Mouse (Mus musculus) CH12.LX (cell line): ENCODE measurements at regions not wholly inside any gene's neighbourhood (a gene's known extent, or its start where the extent isn't known, plus 50 kb on each side); places are given as distances from the start of the nearest gene placed in this dataset.

ENCODE experiments used
- DNase-seq: peaks from one replicate; pipeline ENCODE4 v3.0.0-alpha.2; 2013; ENCODE audit errors: extremely low read depth
- H3K27ac ChIP-seq: 2 replicates; pipeline ENCODE4 v1.5.1; 2012; ENCODE audit warnings: low read depth, mild to moderate bottlenecking, control low read depth, moderate library complexity; ENCODE audit not compliant: insufficient read depth
- H3K27me3 ChIP-seq: replicated peaks from 2 replicates; pipeline ENCODE3; 2012; ENCODE audit warnings: inconsistent platforms
- H3K36me3 ChIP-seq, 2 experiments: replicated peaks in 1 of 2; 2 replicates each; pipeline versions ENCODE3 to v1.6.1; 2012; ENCODE audit warnings: inconsistent platforms in 1 of 2, low read length in 1 of 2, mild to moderate bottlenecking in 1 of 2, mixed read lengths in 1 of 2, moderate library complexity in 1 of 2; ENCODE audit not compliant: control insufficient read depth in 1 of 2, insufficient read depth in 1 of 2
- H3K4me1 ChIP-seq, 2 experiments: 2 replicates each; pipeline ENCODE4 v1.6.1; 2012; ENCODE audit warnings: inconsistent platforms in 1 of 2, moderate library complexity in 1 of 2; ENCODE audit not compliant: insufficient read depth in 2 of 2, control insufficient read depth in 1 of 2
- H3K4me2 ChIP-seq: 2 replicates; pipeline ENCODE4 v1.6.1; 2012; ENCODE audit warnings: low read depth, mild to moderate bottlenecking, control low read depth; ENCODE audit not compliant: poor library complexity, insufficient read depth, severe bottlenecking
- H3K4me3 ChIP-seq, 3 experiments: fragments of 150-350 bp in 1 of 3; sonication (generic) in 1 of 3; replicated peaks in 1 of 3; 2 replicates each; pipeline versions ENCODE3 to v1.5.1; 2011 to 2012; ENCODE audit warnings: low read depth in 2 of 3, low read length in 2 of 3, mild to moderate bottlenecking in 2 of 3, moderate library complexity in 2 of 3, control low read depth in 1 of 3, improper control_type of control experiment in 1 of 3, inconsistent platforms in 1 of 3, mixed read lengths in 1 of 3; ENCODE audit not compliant: poor library complexity in 1 of 3
- H3K79me2 ChIP-seq: replicated peaks from 2 replicates; pipeline ENCODE4 v1.6.1; 2012; ENCODE audit warnings: mild to moderate bottlenecking, moderate library complexity; ENCODE audit not compliant: control insufficient read depth, poor library complexity, insufficient read depth, severe bottlenecking; ENCODE audit errors: extremely low read depth
- H3K9ac ChIP-seq: 2 replicates; pipeline ENCODE4 v1.6.1; 2012; ENCODE audit warnings: low read depth, mild to moderate bottlenecking, control low read depth, moderate library complexity; ENCODE audit not compliant: insufficient read depth
- H3K9me3 ChIP-seq: replicated peaks from 2 replicates; pipeline ENCODE3; 2012; ENCODE audit warnings: low read length, inconsistent platforms, mixed read lengths
- CHD1 ChIP-seq: IDR thresholded peaks from 2 replicates; pipeline ENCODE4 v1.6.1; 2012; ENCODE audit warnings: low read depth, low read length, improper control_type of control experiment, inconsistent platforms
- E2F4 ChIP-seq: IDR thresholded peaks from 2 replicates; pipeline ENCODE4 v1.6.1; 2011; ENCODE audit warnings: low read depth, low read length, improper control_type of control experiment; ENCODE audit not compliant: insufficient replicate concordance
- EP300 ChIP-seq: IDR thresholded peaks from 2 replicates; pipeline ENCODE4 v1.6.1; 2011; ENCODE audit warnings: low read length, improper control_type of control experiment
- HCFC1 ChIP-seq: IDR thresholded peaks from 2 replicates; pipeline ENCODE4 v1.6.1; 2012; ENCODE audit warnings: low read depth, mild to moderate bottlenecking, inconsistent platforms, low read length, improper control_type of control experiment
- IRF4 ChIP-seq: IDR thresholded peaks from 2 replicates; pipeline ENCODE4 v1.6.1; 2014; ENCODE audit warnings: low read depth, mild to moderate bottlenecking, inconsistent platforms, low read length, improper control_type of control experiment
- JUN ChIP-seq: IDR thresholded peaks from 2 replicates; pipeline ENCODE4 v1.6.1; 2011; ENCODE audit warnings: low read depth, mild to moderate bottlenecking, low read length, improper control_type of control experiment, moderate library complexity; ENCODE audit not compliant: insufficient read depth
- MAX ChIP-seq: IDR thresholded peaks from 2 replicates; pipeline ENCODE4 v1.6.1; 2011; ENCODE audit warnings: low read length, improper control_type of control experiment
- MEF2A ChIP-seq: IDR thresholded peaks from 2 replicates; pipeline ENCODE4 v1.6.1; 2014; ENCODE audit warnings: low read depth, mild to moderate bottlenecking, inconsistent platforms, low read length, improper control_type of control experiment, borderline replicate concordance
- NRF1 ChIP-seq: IDR thresholded peaks from 2 replicates; pipeline ENCODE4 v1.6.1; 2014; ENCODE audit warnings: low read depth, mild to moderate bottlenecking, inconsistent platforms, low read length, improper control_type of control experiment, moderate library complexity
- POLR2A ChIP-seq: IDR thresholded peaks from 2 replicates; pipeline ENCODE4 v1.6.1; 2011; ENCODE audit warnings: low read depth, mild to moderate bottlenecking, improper control_type of control experiment, low read length
- POLR2AphosphoS2 ChIP-seq: IDR thresholded peaks from 2 replicates; pipeline ENCODE4 v1.6.1; 2011; ENCODE audit warnings: low read depth, low read length, improper control_type of control experiment
- RAD21 ChIP-seq: IDR thresholded peaks from 2 replicates; pipeline ENCODE4 v1.6.1; 2011; ENCODE audit warnings: low read depth, mild to moderate bottlenecking, low read length, improper control_type of control experiment, moderate library complexity
- SIN3A ChIP-seq: IDR thresholded peaks from 2 replicates; pipeline ENCODE4 v1.6.1; 2012; ENCODE audit warnings: low read length, improper control_type of control experiment, inconsistent platforms
- SMC3 ChIP-seq: IDR thresholded peaks from 2 replicates; pipeline ENCODE4 v1.6.1; 2011; ENCODE audit warnings: low read depth, low read length, improper control_type of control experiment
- TBP ChIP-seq: conservative IDR thresholded peaks from 2 replicates; pipeline ENCODE4 v1.6.1; 2011; ENCODE audit warnings: low read depth, low read length, improper control_type of control experiment
- TCF12 ChIP-seq: IDR thresholded peaks from 2 replicates; pipeline ENCODE4 v1.6.1; 2014; ENCODE audit warnings: low read depth, mild to moderate bottlenecking, inconsistent platforms, low read length, improper control_type of control experiment
- USF1 ChIP-seq: IDR thresholded peaks from 2 replicates; pipeline ENCODE4 v1.6.1; 2014; ENCODE audit warnings: low read depth, mild to moderate bottlenecking, inconsistent platforms, low read length, improper control_type of control experiment
- ZC3H11A ChIP-seq: IDR thresholded peaks from 2 replicates; pipeline ENCODE4 v1.6.1; 2012; ENCODE audit warnings: low read depth, mild to moderate bottlenecking, inconsistent platforms, low read length, improper control_type of control experiment
- ZKSCAN1 ChIP-seq: IDR thresholded peaks from 2 replicates; pipeline ENCODE4 v1.6.1; 2012; ENCODE audit warnings: low read depth, inconsistent platforms, low read length, improper control_type of control experiment, borderline replicate concordance
- ZMIZ1 ChIP-seq: IDR thresholded peaks from 2 replicates; pipeline ENCODE4 v1.6.1; 2012; ENCODE audit warnings: low read depth, mild to moderate bottlenecking, inconsistent platforms, low read length, improper control_type of control experiment
- dilution Hi-C: fragments of 300-500 bp; cut with MboI; formaldehyde crosslinking; loops from 2 replicates; pipeline ENCODE4 v1.14.3; 2020; ENCODE audit warnings: low sequenced_read_pairs; ENCODE audit not compliant: extremely low pct_unique_long_range_greater_than_20kb, extremely low pct_ligation_motif_present
- in situ Hi-C: fragments of 300-500 bp; cut with MboI; formaldehyde crosslinking; loops from 3 replicates; pipeline ENCODE4 v1.14.3; 2019; ENCODE audit warnings: low sequenced_read_pairs, low pct_ligation_motif_present, low pct_unique_long_range_greater_than_20kb, mixed read lengths

DNA sequence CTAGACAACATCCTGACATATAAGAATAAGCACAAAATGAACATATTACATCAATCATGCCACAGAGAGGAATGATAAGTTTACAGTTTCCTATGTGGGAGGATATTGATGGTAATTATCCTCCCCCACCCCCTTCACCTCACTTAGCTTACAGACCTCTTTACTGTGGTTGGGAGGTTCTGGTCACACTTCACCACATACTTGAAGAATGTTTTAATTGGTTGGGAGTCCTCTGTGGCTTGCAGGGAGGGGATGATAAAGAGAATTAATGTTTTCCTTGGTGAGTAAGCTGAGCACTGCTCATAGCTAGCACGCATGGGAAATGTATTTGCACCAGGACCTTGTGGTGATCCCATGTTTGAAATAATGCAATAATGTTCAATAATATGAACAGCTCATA lies 468.5 kb downstream of the Hsfy2 start:
- Histone ChIP-seq H3K27me3 (no peaks in the 10 kb centered on the region), H3K27ac (no peak overlapping the region), H3K79me2 (no peaks in the 10 kb centered on the region), H3K9me3 (no peaks in the 10 kb centered on the region), H3K4me3 (no peak overlapping the region), H3K4me1 (peaks cover 0 to 8% of the 10 kb centered on the region in 2 experiments; a peak in 2 of 4 replicates), H3K4me2 (no peak overlapping the region), H3K9ac (no peak overlapping the region), H3K36me3 (no peaks in the 10 kb centered on the region)
- dilution Hi-C loops (no loop called here), in situ Hi-C loops (no loop called here)
- no peak for DNase-seq
- no peak for TF ChIP-seq IRF4
- no peak for TF ChIP-seq E2F4
- TF ChIP-seq HCFC1, result no peak
- no peak for TF ChIP-seq MEF2A
- TF ChIP-seq ZC3H11A, result no peak
- TF ChIP-seq MAX, result no peak
- TF ChIP-seq TBP, result no peak
- no peak for TF ChIP-seq ZKSCAN1
- no peak for TF ChIP-seq ZMIZ1
- no peak for TF ChIP-seq SIN3A
- TF ChIP-seq CHD1, result no peak
- no peak for TF ChIP-seq USF1
- TF ChIP-seq JUN, result no peak
- TF ChIP-seq SMC3, result no peak

DNA sequence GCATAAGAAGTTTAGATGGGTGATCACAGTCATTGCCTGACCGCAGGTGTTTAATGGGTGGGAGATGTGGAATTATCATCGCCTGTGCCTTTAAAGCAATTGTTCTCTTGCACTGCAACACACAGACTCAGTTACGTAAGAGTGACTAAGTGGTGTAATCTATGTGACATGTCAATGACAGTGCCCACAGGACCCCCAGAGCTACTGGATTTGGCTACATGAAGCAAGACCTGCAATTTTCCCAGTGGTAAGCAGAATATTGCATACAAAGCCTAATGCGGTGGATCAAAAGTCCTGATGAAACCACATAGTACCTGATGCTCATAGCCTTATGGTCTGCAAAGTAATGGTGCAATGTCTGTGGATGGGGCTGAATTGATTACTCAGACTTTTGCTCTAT lies 469.2 kb downstream of the Hsfy2 start:
- no peak overlapping the region for H3K27ac ChIP-seq
- peaks cover 2 to 13% of the 10 kb centered on the region in 2 experiments; a peak in 3 of 4 replicates for H3K4me1 ChIP-seq
- H3K4me2 ChIP-seq, result no peak overlapping the region
- no peak for DNase-seq
- no peak overlapping the region for H3K9ac ChIP-seq
- no peaks in the 10 kb centered on the region for H3K79me2 ChIP-seq
- no peaks in the 10 kb centered on the region for H3K27me3 ChIP-seq
- dilution Hi-C loops, result no loop called here
- H3K36me3 ChIP-seq, result no peaks in the 10 kb centered on the region
- H3K4me3 ChIP-seq, result no peak overlapping the region
- no peaks in the 10 kb centered on the region for H3K9me3 ChIP-seq
- no peak for TF ChIP-seq POLR2AphosphoS2
- TF ChIP-seq TCF12, result no peak
- TF ChIP-seq POLR2A, result no peak
- no peak for TF ChIP-seq E2F4
- TF ChIP-seq EP300, result no peak
- TF ChIP-seq NRF1, result no peak
- TF ChIP-seq RAD21, result no peak
- TF ChIP-seq, all 38 proteins: peak for 0
- in situ Hi-C loops, result no loop called here
